Mouse (Mus musculus) C2C12 (cell line): ENCODE results near the gene Brpf1.

ENCODE experiments used
- CTCF ChIP-seq: IDR thresholded peaks from one replicate; pipeline ENCODE4 v1.5.1; 2011; ENCODE audit not compliant: control insufficient read depth, insufficient read depth, insufficient read length
- FOSL1 ChIP-seq: IDR thresholded peaks from one replicate; pipeline ENCODE4 v1.8.0; 2011; ENCODE audit warnings: mild to moderate bottlenecking, low read length; ENCODE audit not compliant: poor library complexity, insufficient read depth, severe bottlenecking
- MAX ChIP-seq: IDR thresholded peaks from one replicate; pipeline ENCODE4 v1.6.1; 2011; ENCODE audit warnings: mild to moderate bottlenecking, control low read depth
- USF1 ChIP-seq: IDR thresholded peaks from one replicate; pipeline ENCODE4 v1.6.1; 2011; ENCODE audit warnings: low read depth, mild to moderate bottlenecking, control low read depth, moderate library complexity

- TF ChIP-seq FOSL1 (no peak), CTCF (no peak), MAX (no peak), USF1 (no peak)
Observed at GRCm38 (mm10) chr6:113351161-113351560, 44.2 kb downstream of the Brpf1 start.
